Mouse (Mus musculus) ovary, postnatal 36 days (tissue): ENCODE data around the gene Hoxa10.

Experiments used
- DNase-seq: peaks from one replicate; pipeline ENCODE4 v3.0.0; 2022; ENCODE audit warnings: low spot score, mixed read lengths

Hoxa10 gene

DNA sequence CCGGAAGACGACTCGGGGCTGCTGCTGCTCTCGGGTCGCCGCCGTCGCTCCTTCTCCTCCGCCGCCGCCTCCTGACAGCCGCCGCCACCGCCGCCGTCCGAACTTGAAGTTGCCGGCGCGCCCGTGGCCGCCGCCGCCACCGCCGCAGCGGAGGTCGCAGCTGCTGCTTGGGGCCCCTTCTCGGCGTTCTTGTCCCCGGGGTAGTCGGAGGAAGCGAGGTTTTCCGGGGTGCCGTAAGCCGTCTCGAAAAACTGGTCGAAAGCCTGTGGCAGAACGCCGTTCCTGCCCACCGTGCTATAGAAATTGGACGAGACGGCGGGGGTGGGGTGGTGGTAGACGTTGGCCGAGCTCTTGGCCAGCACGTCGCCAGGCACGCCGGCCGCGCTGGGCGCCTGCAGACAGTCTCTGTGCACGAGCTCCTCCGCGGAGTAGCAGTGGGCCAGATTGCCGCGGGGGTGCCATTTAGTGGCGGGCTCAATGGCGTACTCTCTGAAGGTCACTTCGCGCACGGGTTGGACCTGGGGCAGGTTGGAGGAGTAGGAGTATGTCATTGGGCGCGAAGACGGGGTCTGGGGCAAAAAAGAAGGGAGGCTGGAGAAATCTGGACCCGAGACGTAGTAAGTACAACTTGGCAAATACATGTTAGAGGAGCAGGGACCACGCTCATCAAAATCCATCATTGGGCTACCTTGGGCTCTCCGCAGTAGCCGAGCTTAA, 4.5 kb upstream of the Hoxa10 start:
- no peak for DNase-seq

- DNase-seq: no peak
These were observed 3.9 kb upstream of the Hoxa10 start for GRCm38 (mm10) chr6:52244471-52245039.

GRCm38 (mm10) chr6:52243681-52244121, 3.0 kb upstream of the Hoxa10 start:
- no peak for DNase-seq

- no peak for DNase-seq
These were observed 2.2 kb upstream of the Hoxa10 start for GRCm38 (mm10) chr6:52242801-52243332.

- DNase-seq: no peak
These were observed 457 bp upstream of the Hoxa10 start for GRCm38 (mm10) chr6:52241001-52241621.

- no peak for DNase-seq
These were observed 847 bp downstream of the Hoxa10 start for GRCm38 (mm10) chr6:52239625-52240388.

DNA sequence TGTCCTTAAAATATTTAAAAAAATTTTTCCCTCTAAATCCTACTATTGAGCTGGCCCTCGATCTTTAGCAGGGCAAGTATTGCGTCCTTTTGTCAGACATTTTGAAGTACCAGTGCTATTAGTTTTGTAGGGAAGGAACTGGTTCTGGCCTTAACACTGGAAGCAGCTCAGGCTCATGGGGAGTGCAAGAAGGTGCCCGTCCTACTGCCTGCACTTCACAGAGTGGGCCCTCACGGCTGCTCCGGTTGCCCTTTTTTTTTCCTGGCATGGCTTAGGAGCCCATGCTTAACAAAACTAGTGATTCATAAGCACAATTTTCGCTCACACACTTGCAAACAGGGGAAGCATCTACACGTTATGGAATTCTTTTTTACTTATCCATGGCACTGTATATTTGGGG, 1.7 kb downstream of the Hoxa10 start:
- no peak for DNase-seq

DNA sequence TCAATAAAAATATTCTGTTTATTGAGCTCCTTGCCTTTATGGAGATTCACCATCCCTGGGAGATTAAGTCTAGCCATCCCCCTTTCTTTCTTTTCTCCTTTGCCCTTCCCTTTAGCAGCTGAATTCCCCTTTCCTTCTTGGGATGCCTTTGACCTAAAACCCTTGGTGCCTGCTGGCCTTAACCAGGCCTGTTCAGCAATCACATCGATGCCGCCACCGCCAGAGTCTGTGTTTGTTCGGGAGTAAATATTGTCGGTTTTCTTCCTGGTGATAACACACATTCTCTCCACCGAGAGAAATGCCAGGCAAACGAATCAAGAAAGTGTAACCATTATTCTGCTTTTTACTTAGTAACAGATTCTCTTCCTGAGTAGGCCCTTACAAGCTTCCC, 2.5 kb downstream of the Hoxa10 start:
- no peak for DNase-seq

DNA sequence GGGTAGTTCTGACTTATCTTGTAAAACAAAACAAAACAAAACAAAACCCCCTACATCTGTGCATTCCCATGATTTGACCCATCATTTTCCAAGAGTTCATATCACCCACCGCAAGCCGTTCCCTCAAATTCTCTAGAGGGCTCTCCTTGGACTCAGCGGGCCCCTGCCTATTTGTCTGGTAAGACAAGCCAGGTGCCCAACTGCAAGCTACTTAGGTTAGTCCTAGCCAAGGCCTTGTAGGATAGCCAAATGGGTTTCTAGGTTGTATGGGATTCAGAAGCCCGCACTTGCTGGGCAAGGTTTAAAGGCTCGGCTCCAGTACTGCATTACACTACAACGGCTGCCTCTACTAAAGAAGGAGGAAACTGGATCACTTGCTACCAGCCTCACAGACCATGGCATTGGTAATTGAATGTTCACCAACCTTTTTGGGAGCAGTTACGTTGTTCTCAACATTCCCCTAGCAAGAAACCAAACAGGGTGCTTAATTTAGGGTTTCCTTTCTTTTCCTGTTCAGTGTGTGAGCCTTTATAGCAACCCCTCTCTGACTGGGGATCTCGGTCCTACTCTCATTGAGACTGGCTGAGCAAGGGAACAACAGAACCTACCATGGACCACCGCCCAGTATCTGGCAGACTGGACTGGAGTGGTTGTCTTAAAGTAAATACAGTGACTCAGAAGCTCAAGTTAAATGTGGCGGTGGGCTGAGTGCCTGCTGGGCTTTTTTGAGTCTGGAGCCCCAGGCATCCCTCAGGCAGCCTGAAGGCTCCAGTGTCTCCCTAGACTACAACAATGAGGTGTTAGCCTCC, 3.1 kb downstream of the Hoxa10 start:
- DNase-seq: no peak

DNA sequence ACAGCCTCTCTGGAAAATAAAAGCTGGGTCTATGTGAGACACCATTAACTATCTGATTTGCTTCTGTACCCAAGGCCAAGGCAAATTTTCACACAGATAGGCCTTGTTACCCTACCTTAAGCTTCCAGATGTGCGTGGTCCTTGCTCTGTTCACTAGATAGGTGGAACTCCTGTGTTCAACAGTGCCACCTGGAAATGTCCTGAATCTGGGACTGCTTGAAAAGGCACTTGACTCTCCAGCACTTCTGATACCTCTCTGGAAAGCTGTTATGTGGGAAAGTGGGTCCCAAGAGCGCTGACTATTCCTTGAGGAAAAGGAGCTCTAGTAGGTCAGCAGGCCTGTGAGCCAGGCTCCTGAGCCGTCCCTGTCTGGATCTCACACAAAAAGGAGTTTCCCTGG, 3.8 kb downstream of the Hoxa10 start:
- no peak for DNase-seq

GRCm38 (mm10) chr6:52235866-52236265, 4.8 kb downstream of the Hoxa10 start:
- no peak for DNase-seq

- no peak for DNase-seq
These were observed 5.4 kb downstream of the Hoxa10 start for GRCm38 (mm10) chr6:52235267-52235666.

DNA sequence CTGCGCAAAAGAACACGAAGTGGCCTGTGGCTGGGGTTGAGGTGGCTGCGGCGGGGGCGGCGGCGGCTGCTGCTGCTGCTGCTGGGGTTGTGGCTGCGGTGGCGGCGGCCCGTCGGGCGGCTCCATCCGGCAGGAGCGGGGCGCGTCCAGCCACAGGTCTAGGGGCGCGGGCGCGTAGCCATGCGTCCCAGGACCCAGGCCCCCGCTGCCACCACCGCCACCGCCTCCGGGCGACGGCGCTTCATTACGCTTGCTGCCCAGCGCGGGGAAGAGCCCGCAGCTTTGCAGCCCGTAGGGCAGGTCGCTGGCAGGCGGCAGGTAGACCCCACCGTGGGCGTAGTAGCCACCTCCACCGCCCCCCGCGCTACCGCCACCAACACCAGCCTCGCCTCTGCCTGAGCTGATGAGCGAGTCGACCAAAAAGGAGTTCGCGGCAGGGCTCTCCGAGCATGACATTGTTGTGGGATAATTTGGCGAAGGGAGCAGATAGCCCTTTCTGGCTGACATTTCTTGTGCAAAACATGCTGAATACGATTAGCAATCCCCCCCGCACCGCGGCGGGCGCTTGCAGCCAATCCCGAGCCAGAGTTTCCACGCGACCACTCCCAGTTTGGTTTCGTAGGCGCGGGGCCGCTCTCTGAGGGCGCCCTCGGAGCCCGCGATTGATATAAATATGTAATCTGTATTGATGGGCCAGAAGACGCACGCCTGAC, 6.1 kb downstream of the Hoxa10 start:
- no peak for DNase-seq

GRCm38 (mm10) chr6:52233546-52234427, 6.9 kb downstream of the Hoxa10 start:
- no peak for DNase-seq

GRCm38 (mm10) chr6:52232984-52233545, 7.6 kb downstream of the Hoxa10 start:
- DNase-seq: no peak

DNA sequence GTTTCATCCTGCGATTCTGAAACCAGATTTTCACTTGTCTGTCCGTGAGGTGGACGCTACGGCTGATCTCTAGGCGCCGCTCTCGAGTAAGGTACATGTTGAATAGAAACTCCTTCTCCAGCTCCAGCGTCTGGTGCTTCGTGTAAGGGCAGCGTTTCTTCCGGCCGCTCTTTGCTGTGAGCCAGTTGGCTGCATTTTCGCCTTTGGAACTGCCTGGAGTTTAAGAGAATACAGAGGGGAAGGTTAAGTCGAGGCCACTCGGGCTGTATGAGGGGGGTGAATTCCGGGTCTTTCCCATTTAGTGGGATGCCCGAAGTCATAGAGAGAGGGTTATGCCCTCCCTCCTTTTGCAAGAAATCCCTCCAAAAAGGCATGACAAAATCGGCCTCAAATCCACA, 8.1 kb downstream of the Hoxa10 start:
- DNase-seq: no peak

DNA sequence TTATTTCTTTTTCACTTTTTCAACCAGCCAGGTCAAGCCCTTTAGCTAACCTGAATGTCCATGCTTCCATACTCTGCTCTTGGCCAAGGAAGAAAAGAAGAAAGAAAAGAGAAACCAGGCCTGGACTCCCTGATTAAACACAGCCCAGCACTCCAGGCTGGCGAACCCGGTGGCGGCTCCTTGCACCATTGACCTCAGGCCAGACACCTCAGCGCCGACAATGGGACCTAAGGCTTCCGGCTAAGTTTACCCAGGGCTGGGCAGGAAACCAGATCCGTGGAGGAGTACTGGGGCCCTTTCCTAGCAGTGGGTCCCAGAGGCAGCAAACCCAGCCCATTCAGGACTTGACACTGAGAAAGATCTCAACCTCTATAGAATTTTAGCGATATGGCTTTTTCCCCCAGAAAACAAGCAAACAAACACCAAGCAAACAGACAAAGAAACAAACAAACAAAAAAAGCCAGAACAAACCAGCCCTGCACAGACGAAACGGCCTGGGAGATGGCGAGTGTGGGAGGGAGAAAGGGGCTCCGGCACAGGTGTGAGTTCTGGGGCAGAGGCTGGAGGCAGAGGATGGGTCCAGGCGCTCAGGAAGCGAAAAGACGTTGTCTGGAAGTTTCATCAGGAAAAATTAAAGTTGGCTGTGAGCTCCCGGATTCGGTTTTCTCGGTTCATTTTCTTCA, 8.6 kb downstream of the Hoxa10 start:
- no peak for DNase-seq

- no peak for DNase-seq
These were observed 10.0 kb downstream of the Hoxa10 start, which contains the start of gene Hoxa9 for GRCm38 (mm10) chr6:52230516-52231165. TSS of gene Hoxa9 (minus strand) at chr6:52231089.
